Mouse (Mus musculus) MEL (cell line): ENCODE data around the gene Hmgb1. TPM values are rescaled to one million over a fixed set of nuclear protein-coding genes. Genes with fewer than 3 reads are reported as not detected.

ENCODE experiments used
- DNase-seq: peaks from one replicate; pipeline ENCODE4 v3.0.0; 2011; ENCODE audit warnings: low read depth, low spot score
- H3K27ac ChIP-seq: 2 replicates; pipeline ENCODE4 v1.5.1; 2012; ENCODE audit warnings: low read depth, mild to moderate bottlenecking, control low read depth, low read length, moderate library complexity; ENCODE audit not compliant: control insufficient read depth
- H3K27me3 ChIP-seq, 2 experiments: fragments of 150-350 bp in 1 of 2; sonication (generic) in 1 of 2; 2 replicates each; pipeline ENCODE4 v1.6.1; 2012; ENCODE audit warnings: low read length in 2 of 2, mild to moderate bottlenecking in 2 of 2, improper control_type of control experiment in 1 of 2, moderate library complexity in 1 of 2; ENCODE audit not compliant: insufficient read depth in 2 of 2, control insufficient read depth in 1 of 2
- H3K36me3 ChIP-seq, 2 experiments: 2 replicates each; pipeline ENCODE4 v1.6.1; 2012 to 2014; ENCODE audit warnings: low read length in 2 of 2, improper control_type of control experiment in 1 of 2, inconsistent platforms in 1 of 2, mild to moderate bottlenecking in 1 of 2; ENCODE audit not compliant: insufficient read depth in 2 of 2, control insufficient read depth in 1 of 2
- H3K4me1 ChIP-seq, 2 experiments: fragments of 150-350 bp in 1 of 2; sonication (generic) in 1 of 2; 2 replicates each; pipeline ENCODE4 v1.6.1; 2012; ENCODE audit warnings: low read length in 2 of 2, improper control_type of control experiment in 1 of 2, mild to moderate bottlenecking in 1 of 2; ENCODE audit not compliant: insufficient read depth in 2 of 2, control insufficient read depth in 1 of 2
- H3K4me3 ChIP-seq, 2 experiments: fragments of 150-350 bp in 1 of 2; sonication (generic) in 1 of 2; 2 replicates each; pipeline ENCODE4 v1.5.1; 2012; ENCODE audit warnings: low read depth in 2 of 2, low read length in 2 of 2, mild to moderate bottlenecking in 2 of 2, moderate library complexity in 2 of 2, control low read depth in 1 of 2, improper control_type of control experiment in 1 of 2; ENCODE audit not compliant: control insufficient read depth in 1 of 2, insufficient read depth in 1 of 2
- H3K79me2 ChIP-seq: 2 replicates; pipeline ENCODE4 v1.6.1; 2012; ENCODE audit warnings: mild to moderate bottlenecking, low read length, moderate library complexity; ENCODE audit not compliant: control insufficient read depth, poor library complexity, insufficient read depth
- H3K9ac ChIP-seq: 2 replicates; pipeline ENCODE4 v1.6.1; 2012; ENCODE audit warnings: low read depth, mild to moderate bottlenecking, control low read depth, low read length, moderate library complexity; ENCODE audit not compliant: control insufficient read depth, poor library complexity, severe bottlenecking
- H3K9me3 ChIP-seq: fragments of 150-350 bp; sonication (generic); replicated peaks from 2 replicates; pipeline ENCODE4 v1.6.1; 2012; ENCODE audit warnings: mild to moderate bottlenecking, low read length, improper control_type of control experiment, moderate library complexity; ENCODE audit not compliant: insufficient read depth
- CTCF ChIP-seq, 3 experiments: IDR thresholded peaks in 2 of 3; conservative IDR thresholded peaks in 1 of 3; 2 replicates each; pipeline ENCODE4 v1.5.1; 2011 to 2012; ENCODE audit warnings: low read length in 3 of 3, low read depth in 2 of 3, mild to moderate bottlenecking in 2 of 3, improper control_type of control experiment in 1 of 3, inconsistent platforms in 1 of 3, mixed read lengths in 1 of 3, moderate library complexity in 1 of 3; ENCODE audit not compliant: control insufficient read depth in 1 of 3, insufficient read depth in 1 of 3, poor library complexity in 1 of 3, severe bottlenecking in 1 of 3
- E2F4 ChIP-seq: IDR thresholded peaks from 2 replicates; pipeline ENCODE4 v1.6.1; 2011; ENCODE audit warnings: low read depth, low read length, improper control_type of control experiment, borderline replicate concordance
- EP300 ChIP-seq, 2 experiments: IDR thresholded peaks; 2 replicates each; pipeline ENCODE4 v1.6.1; 2011; ENCODE audit warnings: improper control_type of control experiment in 2 of 2, low read length in 2 of 2, low read depth in 1 of 2, mild to moderate bottlenecking in 1 of 2
- ETS1 ChIP-seq: IDR thresholded peaks from 2 replicates; pipeline ENCODE4 v1.6.1; 2012; ENCODE audit warnings: low read depth, mild to moderate bottlenecking, inconsistent platforms, low read length, improper control_type of control experiment, moderate library complexity
- GATA1 ChIP-seq: IDR thresholded peaks from 2 replicates; pipeline ENCODE4 v1.6.1; 2011; ENCODE audit warnings: low read depth, low read length, improper control_type of control experiment
- KAT2A ChIP-seq: conservative IDR thresholded peaks from 2 replicates; pipeline ENCODE4 v1.6.1; 2012; ENCODE audit warnings: low read depth, low read length, improper control_type of control experiment, inconsistent platforms
- MAFK ChIP-seq: IDR thresholded peaks from 2 replicates; pipeline ENCODE4 v1.6.1; 2011; ENCODE audit warnings: low read depth, mild to moderate bottlenecking, low read length, improper control_type of control experiment, borderline replicate concordance
- MAX ChIP-seq: IDR thresholded peaks from 2 replicates; pipeline ENCODE4 v1.6.1; 2011; ENCODE audit warnings: low read length, improper control_type of control experiment
- MAZ ChIP-seq: IDR thresholded peaks from 2 replicates; pipeline ENCODE4 v1.6.1; 2012; ENCODE audit warnings: low read depth, mild to moderate bottlenecking, inconsistent platforms, low read length, improper control_type of control experiment
- MXI1 ChIP-seq: IDR thresholded peaks from 2 replicates; pipeline ENCODE4 v1.6.1; 2011; ENCODE audit warnings: mild to moderate bottlenecking, low read depth, low read length, improper control_type of control experiment
- MYB ChIP-seq: IDR thresholded peaks from 2 replicates; pipeline ENCODE4 v1.6.1; 2011; ENCODE audit warnings: mild to moderate bottlenecking, low read depth, low read length, improper control_type of control experiment
- POLR2AphosphoS2 ChIP-seq: IDR thresholded peaks from 2 replicates; pipeline ENCODE4 v1.6.1; 2011; ENCODE audit warnings: low read length, improper control_type of control experiment
- POLR2AphosphoS5 ChIP-seq: IDR thresholded peaks from 2 replicates; pipeline ENCODE4 v1.6.1; 2012; ENCODE audit warnings: low read depth, borderline replicate concordance, mild to moderate bottlenecking, inconsistent platforms, low read length, moderate library complexity, mixed read lengths
- RCOR1 ChIP-seq: IDR thresholded peaks from 2 replicates; pipeline ENCODE4 v1.6.1; 2012; ENCODE audit warnings: low read depth, mild to moderate bottlenecking, inconsistent platforms, low read length, improper control_type of control experiment
- TAL1 ChIP-seq: IDR thresholded peaks from 2 replicates; pipeline ENCODE4 v1.6.1; 2012; ENCODE audit warnings: mild to moderate bottlenecking, inconsistent platforms, low read length, moderate library complexity, mixed read lengths
- TBP ChIP-seq: IDR thresholded peaks from 2 replicates; pipeline ENCODE4 v1.8.0; 2011; ENCODE audit warnings: low read depth, low read length, improper control_type of control experiment
- USF1 ChIP-seq: IDR thresholded peaks from 2 replicates; pipeline ENCODE4 v1.6.1; 2014; ENCODE audit warnings: low read depth, mild to moderate bottlenecking, inconsistent platforms, low read length, improper control_type of control experiment, moderate library complexity
- USF2 ChIP-seq, 2 experiments: IDR thresholded peaks; 2 replicates each; pipeline ENCODE4 v1.6.1; 2011 to 2012; ENCODE audit warnings: improper control_type of control experiment in 2 of 2, low read length in 2 of 2, borderline replicate concordance in 1 of 2, inconsistent platforms in 1 of 2, low read depth in 1 of 2, mild to moderate bottlenecking in 1 of 2; ENCODE audit not compliant: insufficient read depth in 1 of 2
- ZC3H11A ChIP-seq: IDR thresholded peaks from 2 replicates; pipeline ENCODE4 v1.6.1; 2012; ENCODE audit warnings: low read depth, mild to moderate bottlenecking, inconsistent platforms, low read length, improper control_type of control experiment
- ZMIZ1 ChIP-seq: IDR thresholded peaks from 2 replicates; pipeline ENCODE4 v1.6.1; 2012; ENCODE audit warnings: low read depth, mild to moderate bottlenecking, inconsistent platforms, low read length, improper control_type of control experiment, moderate library complexity
- ZNF384 ChIP-seq: IDR thresholded peaks from 2 replicates; pipeline ENCODE4 v1.6.1; 2012; ENCODE audit warnings: low read depth, mild to moderate bottlenecking, inconsistent platforms, low read length, improper control_type of control experiment
- polyA plus RNA-seq, 2 experiments: library from polyadenylated mRNA; stranded (reverse) in 1 of 2; unstranded in 1 of 2; fragments of >175 nt in 1 of 2; fragments of >200 nt in 1 of 2; gene quantifications; 2 replicates each; pipeline versions ENCODE4 v1.2.1 to v1.2.4; 2012; ENCODE audit warnings: low replicate concordance in 2 of 2, low read depth in 1 of 2; ENCODE audit not compliant: insufficient read length in 2 of 2, insufficient read depth in 1 of 2, missing spikeins in 1 of 2
- total RNA-seq: library from RNA; depleted of rRNA; stranded (reverse); fragments of 300-350 nt; gene quantifications from 2 replicates; pipeline ENCODE4 v1.2.3, GENCODE M21; 2012

The Hmgb1 gene
- total and polyA plus RNA-seq, 3 experiments, result 600 to 678 TPM; not detected in 1

DNA sequence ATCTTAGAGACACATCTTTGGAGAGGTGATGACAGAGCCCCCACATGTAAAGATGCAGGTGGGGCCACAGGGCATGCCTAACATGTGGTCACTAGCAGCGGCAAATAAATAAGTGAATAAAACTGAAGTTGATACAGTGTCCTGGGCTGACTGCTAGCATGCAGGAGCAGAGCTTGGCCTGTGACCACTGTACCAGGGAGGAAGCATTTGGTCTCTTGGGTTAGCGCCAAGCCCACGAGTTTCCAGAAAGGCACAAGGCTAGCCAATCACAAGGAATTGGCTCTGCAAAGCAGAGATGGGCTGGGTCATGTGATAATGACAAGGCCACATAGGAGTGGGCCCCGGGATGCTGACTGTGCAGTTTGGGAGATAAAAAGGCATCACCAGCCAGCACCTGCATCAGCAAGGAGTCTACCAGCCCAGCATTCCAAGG lies 47.3 kb downstream of the Hmgb1 start:
- peaks cover 8 to 19% of the 10 kb centered on the region in 2 experiments for H3K4me1 ChIP-seq
- H3K36me3 ChIP-seq, result peaks cover 0 to 17% of the 10 kb centered on the region in 2 experiments; a peak in 2 of 4 replicates
- H3K4me3 ChIP-seq, result 0 out of 4 replicates have a peak overlapping the region, but pooled peaks of 1 of the 2 experiments have one; percentile 1
- peak; percentile 46 for TF ChIP-seq ETS1
- TF ChIP-seq POLR2AphosphoS2, result no peak
- 0 out of 4 replicates have a peak, but pooled peaks of 1 of the 2 experiments have one; percentile 28 for TF ChIP-seq USF2 (IDR thresholded peaks at IDR 0.05; ENCODE audit: borderline replicate concordance in 1 of 2, insufficient read depth in 1 of 2, low read depth in 1 of 2, low read length in 2 of 2)
- 0 out of 2 replicates have a peak, but pooled peaks have one; percentile 25 for TF ChIP-seq MXI1
- TF ChIP-seq E2F4, result no peak
- peak; percentile 87 for TF ChIP-seq USF1
- no peak for TF ChIP-seq POLR2AphosphoS5
- TF ChIP-seq TBP, result no peak
- TF ChIP-seq GATA1, result peak; percentile 2; the same call in 1 of the 2 replicates
- TF ChIP-seq ZNF384, result no peak
- TF ChIP-seq MYB, result no peak
- peak; percentile 95 for TF ChIP-seq MAFK
- TF ChIP-seq EP300 (IDR thresholded peaks at IDR 0.05; ENCODE audit: low read depth in 1 of 2, low read length in 2 of 2), result peak in 1 of 2 experiments; percentile 38; a peak in 1 of 4 replicates
- no peak for TF ChIP-seq ZMIZ1
- no peak for TF ChIP-seq MAZ
- H3K27me3 ChIP-seq, result no peaks in the 10 kb centered on the region
- H3K9ac ChIP-seq, result 0 out of 2 replicates have a peak overlapping the region, but pooled peaks have one; percentile 6
- H3K9me3 ChIP-seq, result no peaks in the 10 kb centered on the region
- 0 out of 2 replicates have a peak overlapping the region, but pooled peaks have one; percentile 14 for H3K27ac ChIP-seq
- DNase-seq, result peak; percentile 85
- H3K79me2 ChIP-seq, result no peaks in the 10 kb centered on the region

DNA sequence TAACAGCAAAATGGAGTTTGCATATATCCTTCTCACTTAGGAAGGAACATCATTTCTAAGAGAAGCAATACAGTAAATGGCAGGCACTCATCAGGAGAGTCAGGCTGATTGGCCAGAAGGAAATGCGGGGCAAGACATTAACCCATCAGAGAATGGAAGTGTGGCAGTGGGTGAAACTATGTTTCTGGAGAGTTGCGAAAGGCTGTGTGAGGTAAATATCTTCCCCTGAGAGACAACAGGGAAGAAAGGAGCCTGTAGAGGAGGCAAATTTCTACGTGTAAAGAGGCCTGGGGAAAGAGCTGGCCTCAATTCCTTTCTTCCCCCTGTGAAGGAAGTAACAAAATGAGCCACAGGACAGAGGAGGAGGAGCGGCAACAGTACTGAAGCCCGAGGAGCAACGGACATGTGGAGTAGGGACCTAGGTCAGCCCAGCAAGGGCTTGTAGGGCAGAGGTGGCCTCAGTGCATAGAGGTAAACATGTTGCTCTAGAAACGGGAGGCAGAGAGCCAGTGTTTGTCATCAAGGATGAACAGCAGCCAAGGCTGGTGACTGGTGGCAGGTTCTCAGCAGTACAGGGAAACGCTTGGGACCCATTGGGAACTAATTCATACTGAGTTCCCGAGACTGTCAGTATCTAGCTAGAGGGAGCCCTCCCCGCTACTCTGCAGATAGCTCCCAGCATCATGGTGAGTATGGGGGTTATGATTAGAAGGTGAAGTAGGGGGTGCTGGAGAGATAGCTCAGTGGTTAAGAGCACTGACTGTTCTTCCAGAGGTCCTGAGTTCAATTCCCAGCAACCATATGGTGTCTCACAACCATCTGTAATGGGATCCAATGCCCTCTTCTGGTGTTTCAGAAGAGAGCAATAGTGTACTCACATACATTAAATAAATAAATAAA lies 48.6 kb downstream of the Hmgb1 start:
- peak in 2 of 3 experiments; percentile 16 to 30; a peak in 2 of 6 replicates for TF ChIP-seq CTCF (IDR thresholded peaks at IDR 0.05 in 2 of 3, conservative IDR thresholded peaks at IDR 0.05 in 1 of 3; ENCODE audit: control insufficient read depth in 1 of 3, insufficient read depth in 1 of 3, low read depth in 2 of 3, low read length in 3 of 3, poor library complexity in 1 of 3, severe bottlenecking in 1 of 3)
- TF ChIP-seq GATA1, result no peak; the same call in 1 of the 2 replicates
- TF ChIP-seq USF1, result no peak
- peak; percentile 48; the same call in 1 of the 2 replicates for TF ChIP-seq MXI1
- TF ChIP-seq KAT2A, result no peak
- no peak for TF ChIP-seq TAL1
- 0 out of 2 replicates have a peak, but pooled peaks have one; percentile 21 for TF ChIP-seq MAX
- peak; percentile 97 for TF ChIP-seq TBP
- no peak for TF ChIP-seq ZC3H11A
- peak; percentile 1; the same call in 1 of the 2 replicates for TF ChIP-seq RCOR1
- peaks cover 0 to 17% of the 10 kb centered on the region in 2 experiments; a peak in 2 of 4 replicates for H3K36me3 ChIP-seq
- H3K27ac ChIP-seq, result peak overlapping the region; percentile 37
- no peaks in the 10 kb centered on the region for H3K79me2 ChIP-seq
- H3K4me1 ChIP-seq, result peaks cover 8 to 19% of the 10 kb centered on the region in 2 experiments
- H3K4me3 ChIP-seq, result peak overlapping the region; percentile 52 to 57
- no peaks in the 10 kb centered on the region for H3K27me3 ChIP-seq
- H3K9ac ChIP-seq, result peak overlapping the region; percentile 49
- H3K9me3 ChIP-seq, result no peaks in the 10 kb centered on the region
- peak; percentile 80 for DNase-seq
